Mouse (Mus musculus) testis, adult 10 weeks (tissue): ENCODE measurements around the gene Cmtm4. TPM values are rescaled to one million over a fixed set of nuclear protein-coding genes. Genes with fewer than 3 reads are reported as not detected.

Experiments used
- polyA plus RNA-seq: library from polyadenylated mRNA; stranded (reverse); fragments of 350-450 nt; fragmentation: Illumina TruSeq; extraction: RNeasy Lipid Tissue Mini Kit (QIAGEN cat#74804); gene quantifications from one replicate; pipeline ENCODE4 v1.2.3, GENCODE M21; 2014; ENCODE audit warnings: low read depth, low replicate concordance

The Cmtm4 gene
- 2.7 TPM for polyA plus RNA-seq

GRCm38 (mm10) chr8:104395703-104396357 is at the start of gene Cmtm4:
Gene Cmtm4, minus strand, starts transcription at chr8:104395807.

GRCm38 (mm10) chr8:104442299-104443124 is 46.9 kb upstream of the Cmtm4 start, which contains the start of gene Dync1li2:
Gene Dync1li2, minus strand, starts transcription at chr8:104443047.

GRCm38 (mm10) chr8:104339229-104339982 is 56.2 kb downstream of the Cmtm4 start, which contains the start of gene Cmtm3:
Gene Cmtm3, plus strand, starts transcription at chr8:104339410.

GRCm38 (mm10) chr8:104321930-104322329 is 73.7 kb downstream of the Cmtm4 start, which contains the start of gene Cmtm2b:
Gene Cmtm2b, plus strand, starts transcription at chr8:104322230.

GRCm38 (mm10) chr8:104321267-104321666 is 74.3 kb downstream of the Cmtm4 start, which contains the start of gene Gm11020:
Gene Gm11020, plus strand, starts transcription at chr8:104321567.

GRCm38 (mm10) chr8:104309441-104310155 is 86.0 kb downstream of the Cmtm4 start, which contains the start of the genes Gm45711 and Cmtm1:
Gene Gm45711, minus strand, starts transcription at chr8:104310081.
Gene Cmtm1, minus strand, starts transcription at chr8:104310145.

Other genes with a start within 250 kb of the Cmtm4 start
- gene Bean1, start 225.4 kb downstream of the Cmtm4 start, polyA plus RNA-seq = 3.5 TPM
- gene Tk2, start 147.2 kb downstream of the Cmtm4 start, polyA plus RNA-seq = 8.8 TPM
- 279 TPM for gene Cklf, start 144.9 kb downstream of the Cmtm4 start, polyA plus RNA-seq
- 2,269 TPM for gene Cmtm2a, start 102.6 kb downstream of the Cmtm4 start, polyA plus RNA-seq
- 29.6 TPM for gene Gm45711, start 85.7 kb downstream of the Cmtm4 start, polyA plus RNA-seq
- gene Cmtm1, start 85.7 kb downstream of the Cmtm4 start, polyA plus RNA-seq = 0.92 TPM
- gene Gm11020, start 74.2 kb downstream of the Cmtm4 start, polyA plus RNA-seq = not detected
- gene Cmtm2b, start 73.6 kb downstream of the Cmtm4 start, polyA plus RNA-seq = 1,284 TPM
- gene Cmtm3, start 56.4 kb downstream of the Cmtm4 start, polyA plus RNA-seq = 4.6 TPM
- gene Dync1li2, start 47.2 kb upstream of the Cmtm4 start, polyA plus RNA-seq = 146 TPM
- gene Terb1, start 114.1 kb upstream of the Cmtm4 start, polyA plus RNA-seq = 65.7 TPM
- gene Nae1, start 138.8 kb upstream of the Cmtm4 start, polyA plus RNA-seq = 267 TPM
- 0.28 TPM for gene Car7, start 138.9 kb upstream of the Cmtm4 start, polyA plus RNA-seq
- 1.5 TPM for gene Pdp2, start 195.6 kb upstream of the Cmtm4 start, polyA plus RNA-seq
- not detected for gene Cdh16, start 228.6 kb upstream of the Cmtm4 start, polyA plus RNA-seq
- gene Rrad, start 235.5 kb upstream of the Cmtm4 start, polyA plus RNA-seq = not detected
- 1.9 TPM for gene Ciao2b, start 246.2 kb upstream of the Cmtm4 start, polyA plus RNA-seq